Mouse (Mus musculus) 3T3-L1 (cell line): ENCODE results near the gene Nog.

Source experiments
- DNase-seq: peaks from one replicate; pipeline ENCODE4 v3.0.0-alpha.2; 2015; ENCODE audit warnings: low read depth, low spot score

Nog gene

DNA sequence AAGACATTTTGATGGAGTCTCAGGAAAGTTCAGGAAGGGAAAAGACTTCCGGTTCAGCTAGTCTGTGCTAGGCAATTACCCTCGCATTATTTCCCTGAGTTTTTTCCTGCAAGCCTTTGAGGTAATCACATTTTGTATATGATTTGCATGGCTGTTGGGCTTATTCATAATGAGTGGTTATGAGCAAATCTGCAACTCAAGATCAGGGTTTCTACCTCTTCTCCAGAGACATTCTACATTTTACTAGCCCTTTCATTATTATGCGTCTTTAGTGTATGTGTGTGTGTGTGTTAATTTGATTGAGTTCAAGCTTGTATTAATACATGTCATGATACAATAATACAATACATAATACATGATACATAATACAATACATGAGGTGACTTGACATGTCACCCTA, 34.6 kb downstream of the Nog start:
- DNase-seq = no peak

DNA sequence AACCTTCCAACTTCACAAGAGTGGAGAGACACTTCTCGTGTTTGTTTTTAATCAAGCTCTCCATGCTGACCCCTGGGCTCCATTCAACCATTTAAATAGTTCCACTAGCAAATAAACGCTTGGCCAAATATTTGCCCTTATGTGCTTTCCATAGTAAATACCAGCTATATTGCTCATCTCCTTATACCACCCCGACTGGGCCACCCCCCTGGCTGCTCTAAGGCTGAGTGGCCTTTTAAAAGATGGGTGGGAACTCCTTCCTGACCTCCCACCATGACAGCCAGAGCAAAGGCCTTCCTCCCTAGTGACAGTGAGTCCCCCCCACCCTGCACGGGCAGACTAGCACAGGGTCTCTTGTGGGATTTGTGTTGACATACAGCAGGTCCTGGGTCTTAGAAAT, 37.1 kb downstream of the Nog start:
- no peak for DNase-seq

DNA sequence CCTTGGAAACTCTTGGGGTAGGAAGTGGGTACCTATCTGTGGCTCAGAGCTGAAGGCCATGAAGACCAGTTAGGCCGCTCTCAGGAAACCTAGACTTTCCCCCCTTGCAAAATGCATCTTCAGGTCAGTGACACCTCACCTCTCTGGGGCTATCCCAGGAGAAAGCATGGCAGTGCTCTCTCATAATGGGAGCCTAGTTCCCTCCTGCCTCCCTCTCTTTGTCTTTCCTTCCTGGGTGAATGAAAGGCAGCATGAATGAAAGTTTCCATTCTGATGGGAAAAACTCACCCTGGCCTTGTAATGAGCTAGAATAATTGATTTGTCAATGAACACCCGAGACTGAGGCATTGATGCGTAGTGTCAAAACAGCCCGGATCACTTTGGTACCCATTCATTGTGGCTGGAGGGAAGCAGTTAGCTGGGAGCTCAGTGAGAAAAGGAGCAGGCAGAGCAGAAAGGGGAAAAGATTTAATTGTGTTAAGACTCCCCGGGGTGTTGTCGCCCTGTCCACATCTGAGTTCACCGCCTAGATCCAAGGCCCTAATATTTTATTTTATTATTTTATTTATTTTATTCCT, 42.7 kb downstream of the Nog start:
- no peak for DNase-seq

DNA sequence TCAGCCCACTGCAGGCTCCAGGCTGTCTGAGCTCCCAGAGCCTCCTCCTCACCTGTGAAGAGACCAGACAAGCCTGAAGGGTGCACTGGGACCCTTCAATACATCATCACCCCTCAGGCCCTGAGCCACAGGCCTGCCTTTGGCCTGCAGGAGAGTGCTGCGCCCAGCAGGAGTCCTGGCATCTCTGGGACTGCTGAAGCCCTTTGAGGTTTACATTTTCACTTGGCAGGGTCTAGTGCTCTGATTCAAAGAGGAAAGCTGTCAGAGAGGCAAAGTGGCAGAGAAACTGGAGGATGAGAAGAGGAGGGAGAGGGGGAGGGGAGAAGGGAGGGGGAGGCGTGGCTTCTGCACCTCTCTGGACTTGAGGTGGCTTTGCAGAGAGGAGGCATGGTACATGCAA, 44.2 kb downstream of the Nog start:
- DNase-seq = no peak

DNA sequence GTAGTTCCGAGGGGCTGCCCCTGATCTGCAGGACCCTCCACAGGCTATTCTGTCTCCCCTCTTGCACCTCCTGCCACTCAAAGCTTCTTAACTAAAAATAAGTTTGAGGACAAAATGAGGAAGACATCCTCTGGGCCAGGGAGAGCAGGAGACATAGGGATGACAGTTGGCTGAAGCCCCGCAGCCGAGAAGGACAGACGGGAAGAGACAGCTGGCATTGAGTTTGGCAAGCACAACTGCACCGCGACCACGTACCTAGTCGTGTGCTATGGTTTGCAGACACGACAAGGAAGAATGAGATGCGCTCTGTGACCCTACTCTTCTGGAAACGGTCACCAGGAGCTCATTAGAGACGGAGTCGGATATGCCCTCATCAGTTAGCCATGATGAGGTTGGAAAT, 48.2 kb downstream of the Nog start:
- DNase-seq = no peak
